Mouse (Mus musculus) embryonic facial prominence, embryonic 12.5 days (tissue): ENCODE results near the gene BC117090. TPM values are rescaled to one million over a fixed set of nuclear protein-coding genes. Genes with fewer than 3 reads are reported as not detected.
"Not testable (repeated sequence)": the region's sequence is repeated elsewhere in the genome, so short reads cannot be mapped to it uniquely, and the experiment has no call there.

Source experiments
- ATAC-seq: fragments of 200-750 bp; cut with Nextera tagmentation; 2 replicates; pipeline ENCODE4 v1.8.0; 2017; ENCODE audit not compliant: insufficient number of reproducible peaks, insufficient read depth, low FRiP score, low TSS enrichment
- H3K27ac ChIP-seq: fragments of 300-500 bp; sonication (generic); 2 replicates; pipeline ENCODE4 v1.5.1; 2016; ENCODE audit warnings: mild to moderate bottlenecking
- H3K27me3 ChIP-seq: fragments of 300-500 bp; sonication (generic); 2 replicates; pipeline ENCODE4 v1.6.1; 2016; ENCODE audit warnings: mild to moderate bottlenecking, moderate library complexity
- H3K36me3 ChIP-seq: fragments of 300-500 bp; sonication (generic); 2 replicates; pipeline ENCODE4 v1.6.1; 2016; ENCODE audit warnings: mild to moderate bottlenecking
- H3K4me1 ChIP-seq: fragments of 300-500 bp; sonication (generic); 2 replicates; pipeline ENCODE4 v1.6.1; 2016
- H3K4me2 ChIP-seq: fragments of 300-500 bp; sonication (generic); replicated peaks from 2 replicates; pipeline ENCODE4 v1.6.1; 2016; ENCODE audit warnings: mild to moderate bottlenecking, moderate library complexity
- H3K4me3 ChIP-seq: fragments of 300-500 bp; sonication (generic); 2 replicates; pipeline ENCODE4 v1.5.1; 2016; ENCODE audit warnings: mild to moderate bottlenecking
- H3K9ac ChIP-seq: fragments of 300-500 bp; sonication (generic); 2 replicates; pipeline ENCODE4 v1.6.1; 2016; ENCODE audit warnings: mild to moderate bottlenecking, moderate library complexity
- H3K9me3 ChIP-seq: fragments of 300-500 bp; sonication (generic); 2 replicates; pipeline ENCODE4 v1.6.1; 2016; ENCODE audit warnings: mild to moderate bottlenecking, moderate library complexity
- WGBS: fragments of 180-500 bp; shearing (Covaris S2); methylation state at CpG from one replicate; pipeline ENCODE4 v1.1.7; 2016; 5-methylcytosine and 5-hydroxymethylcytosine counted together
- polyA plus RNA-seq: library from polyadenylated mRNA; unstranded; fragments of >200 nt; fragmentation: Nextera tagmentation; extraction: Ambion mirVana; gene quantifications from 2 replicates; pipeline ENCODE4 v1.2.1, GENCODE M21; 2016

Gene BC117090
- polyA plus RNA-seq, result not detected in 2 replicates

GRCm38 (mm10) chr16:36334232-36334631 lies at the start of gene BC117090:
Gene BC117090, minus strand, starts transcription at chr16:36334332.
- Histone ChIP-seq H3K4me2 (no peak within 1 kb of the TSS), H3K27ac (no peak within 1 kb of the TSS), H3K4me1 (no peaks in the 10 kb centered on the region), H3K36me3 (no peaks in the 10 kb centered on the region), H3K9me3 (no peaks in the 10 kb centered on the region), H3K9ac (no peak within 1 kb of the TSS), H3K4me3 (no peak within 1 kb of the TSS), H3K27me3 (no peaks in the 10 kb centered on the region)
- ATAC-seq, result no peak
- 73% methylated on average over 3 of the region's 3 CpGs for WGBS

GRCm38 (mm10) chr16:36367648-36368047 lies 33.5 kb upstream of the BC117090 start, which contains the start of gene BC100530:
Gene BC100530, minus strand, starts transcription at chr16:36367748.
- H3K9me3 ChIP-seq, H3K4me2 ChIP-seq, H3K4me3 ChIP-seq, H3K9ac ChIP-seq, H3K27ac ChIP-seq, H3K4me1 ChIP-seq, ATAC-seq, H3K27me3 ChIP-seq, H3K36me3 ChIP-seq: not testable (repeated sequence)
- 78% methylated on average over 3 of the region's 3 CpGs for WGBS

- Histone ChIP-seq H3K36me3 (no peaks in the 10 kb centered on the region), H3K27me3 (no peaks in the 10 kb centered on the region), H3K9me3 (no peaks in the 10 kb centered on the region), H3K9ac (no peak overlapping the region), H3K27ac (no peak overlapping the region), H3K4me1 (no peaks in the 10 kb centered on the region), H3K4me3 (no peak overlapping the region), H3K4me2 (no peak overlapping the region)
- 65% methylated on average over 2 of the region's 2 CpGs for WGBS
- no peak for ATAC-seq
Observed at GRCm38 (mm10) chr16:36337171-36337570, 3.0 kb upstream of the BC117090 start.

GRCm38 (mm10) chr16:36319286-36319685 lies 14.8 kb downstream of the BC117090 start:
- Histone ChIP-seq H3K4me2 (no peak overlapping the region), H3K27me3 (no peaks in the 10 kb centered on the region), H3K27ac (no peak overlapping the region), H3K4me3 (no peak overlapping the region), H3K4me1 (no peaks in the 10 kb centered on the region), H3K9me3 (no peaks in the 10 kb centered on the region), H3K36me3 (no peaks in the 10 kb centered on the region), H3K9ac (no peak overlapping the region)
- no peak for ATAC-seq

- H3K4me2 ChIP-seq, H3K9me3 ChIP-seq, H3K4me3 ChIP-seq, H3K4me1 ChIP-seq, H3K27me3 ChIP-seq, H3K9ac ChIP-seq, H3K36me3 ChIP-seq, H3K27ac ChIP-seq, ATAC-seq: not testable (repeated sequence)
- WGBS, result 75% methylated on average over 6 of the region's 6 CpGs
Observed at GRCm38 (mm10) chr16:36316111-36316510, 18.0 kb downstream of the BC117090 start.

GRCm38 (mm10) chr16:36307631-36308030 lies 26.5 kb downstream of the BC117090 start:
- Histone ChIP-seq H3K27ac (no peak overlapping the region), H3K27me3 (no peaks in the 10 kb centered on the region), H3K4me3 (no peak overlapping the region), H3K9ac (no peak overlapping the region), H3K4me2 (no peak overlapping the region), H3K36me3 (no peaks in the 10 kb centered on the region), H3K4me1 (no peaks in the 10 kb centered on the region), H3K9me3 (no peaks in the 10 kb centered on the region)
- no peak for ATAC-seq
- WGBS, result 61% methylated on average over 4 of the region's 4 CpGs

GRCm38 (mm10) chr16:36289140-36289539 lies 45.0 kb downstream of the BC117090 start:
- Histone ChIP-seq H3K4me1 (no peaks in the 10 kb centered on the region), H3K27me3 (no peaks in the 10 kb centered on the region), H3K4me2 (no peak overlapping the region), H3K27ac (no peak overlapping the region), H3K4me3 (no peak overlapping the region), H3K36me3 (no peaks in the 10 kb centered on the region), H3K9me3 (no peaks in the 10 kb centered on the region), H3K9ac (no peak overlapping the region)
- WGBS, result 82% methylated on average over 4 of the region's 4 CpGs
- ATAC-seq, result no peak

- 80% methylated on average over 4 of the region's 4 CpGs for WGBS
- not testable (repeated sequence) for H3K27ac ChIP-seq, ATAC-seq
Observed at GRCm38 (mm10) chr16:36276796-36277195, 57.3 kb downstream of the BC117090 start, which contains the start of gene Stfa1. Gene Stfa1, plus strand, starts transcription at chr16:36276951.

More at GRCm38 (mm10) chr16:36276796-36277195, 57.3 kb downstream of the BC117090 start, which contains the start of gene Stfa1:
- not testable (repeated sequence) for H3K36me3 ChIP-seq, H3K9ac ChIP-seq, H3K4me2 ChIP-seq, H3K27me3 ChIP-seq, H3K9me3 ChIP-seq, H3K4me3 ChIP-seq, H3K4me1 ChIP-seq

Other genes with a start within 250 kb of the BC117090 start
- 0.10 TPM in 1 of 2 replicates, not detected in the other for gene Csta1, start 203.1 kb downstream of the BC117090 start, polyA plus RNA-seq
- 1.9 TPM in 1 of 2 replicates, not detected in the other for gene Stfa2l1, start 177.5 kb downstream of the BC117090 start, polyA plus RNA-seq
- 2.9 TPM in 1 of 2 replicates, not detected in the other for gene Gm5483, start 150.1 kb downstream of the BC117090 start, polyA plus RNA-seq
- not detected in 2 replicates for gene Gm5416, start 123.9 kb downstream of the BC117090 start, polyA plus RNA-seq
- 0.99 TPM in 1 of 2 replicates, not detected in the other for gene 2010005H15Rik, start 112.9 kb downstream of the BC117090 start, polyA plus RNA-seq
- gene Stfa1, start 57.4 kb downstream of the BC117090 start, polyA plus RNA-seq, result 5.2 and 5.5 TPM in 2 replicates
- 4.3 and 6.6 TPM in 2 replicates for gene BC100530, start 33.4 kb upstream of the BC117090 start, polyA plus RNA-seq
- 0.79 TPM in 1 of 2 replicates, not detected in the other for gene Stfa2, start 74.1 kb upstream of the BC117090 start, polyA plus RNA-seq
- gene Stfa3, start 121.1 kb upstream of the BC117090 start, polyA plus RNA-seq, result 1.3 and 1.6 TPM in 2 replicates
- gene Casr, start 227.8 kb upstream of the BC117090 start, polyA plus RNA-seq, result 0.11 and 0.56 TPM in 2 replicates